Mouse (Mus musculus) stomach, postnatal 0 days (tissue): ENCODE measurements around the gene Tnfaip3.

Source experiments
- CTCF ChIP-seq: IDR thresholded peaks from 2 replicates; pipeline ENCODE4 v1.5.1; 2016; ENCODE audit warnings: antibody characterized with exemption, low read depth, mild to moderate bottlenecking, moderate library complexity
- EP300 ChIP-seq: optimal IDR thresholded peaks from 2 replicates; pipeline ENCODE3; 2016; ENCODE audit warnings: antibody characterized with exemption

GRCm38 (mm10) chr10:19011832-19012440 is 3.5 kb downstream of the Tnfaip3 start:
- TF ChIP-seq CTCF (no peak), EP300 (no peak)
